Mouse (Mus musculus): Measurements from ENCODE around the gene Mis18bp1.
"Not testable (repeated sequence)": the region's sequence is repeated elsewhere in the genome, so short reads cannot be mapped to it uniquely, and the experiment has no call there.

- TF ChIP-seq CTCF (IDR thresholded peaks at IDR 0.05; ENCODE audit: low read depth, low read length); POLR2A (IDR thresholded peaks at IDR 0.05; ENCODE audit: borderline replicate concordance, low read depth, low read length): not testable (repeated sequence)
Measured at GRCm38 (mm10) chr12:65114978-65115377, 57.4 kb downstream of the Mis18bp1 start.
